Mouse (Mus musculus) testis, postnatal 10 days (tissue): ENCODE results near the gene Lmbr1l.
"Not testable (repeated sequence)": the region's sequence is repeated elsewhere in the genome, so short reads cannot be mapped to it uniquely, and the experiment has no call there.

Experiments used
- DNase-seq: peaks from one replicate; pipeline ENCODE4 v3.0.0; 2021; ENCODE audit warnings: low spot score

The Lmbr1l gene

DNA sequence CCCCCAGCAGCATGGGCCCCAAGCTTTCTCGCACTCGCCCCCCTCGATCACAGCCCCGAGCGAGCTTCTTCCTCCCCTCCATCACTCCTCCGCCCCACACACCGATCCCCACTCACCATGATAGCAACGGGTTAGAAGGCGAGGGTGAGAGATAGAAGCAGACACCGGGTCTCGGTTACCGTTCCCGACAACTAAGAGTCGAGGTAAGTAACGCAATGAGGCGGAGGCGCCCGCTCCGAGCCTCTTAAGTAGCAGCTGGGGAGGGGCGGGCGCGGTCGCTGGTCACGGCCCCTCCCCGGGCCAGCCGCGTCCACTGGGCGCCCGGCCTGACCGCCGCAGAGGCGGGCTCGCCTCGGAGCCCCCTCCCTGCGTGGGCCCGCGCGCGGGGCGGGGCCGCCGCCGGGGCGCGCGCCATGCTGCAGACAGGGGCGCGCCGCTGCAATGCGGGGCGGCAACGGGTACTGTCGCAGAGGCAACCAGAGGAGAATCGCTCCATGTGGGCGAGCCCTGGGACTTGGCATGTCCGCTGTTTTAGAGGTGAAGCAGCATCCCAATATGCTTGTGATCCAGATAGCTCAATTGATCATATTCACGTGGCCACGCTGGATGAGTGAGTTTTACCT is 16.3 kb upstream of the Lmbr1l start, which contains the start of gene Tuba1b:
Gene Tuba1b (minus strand): TSS at position 349 of the 623 bp plus-strand sequence.
- DNase-seq: peak; percentile 94

DNA sequence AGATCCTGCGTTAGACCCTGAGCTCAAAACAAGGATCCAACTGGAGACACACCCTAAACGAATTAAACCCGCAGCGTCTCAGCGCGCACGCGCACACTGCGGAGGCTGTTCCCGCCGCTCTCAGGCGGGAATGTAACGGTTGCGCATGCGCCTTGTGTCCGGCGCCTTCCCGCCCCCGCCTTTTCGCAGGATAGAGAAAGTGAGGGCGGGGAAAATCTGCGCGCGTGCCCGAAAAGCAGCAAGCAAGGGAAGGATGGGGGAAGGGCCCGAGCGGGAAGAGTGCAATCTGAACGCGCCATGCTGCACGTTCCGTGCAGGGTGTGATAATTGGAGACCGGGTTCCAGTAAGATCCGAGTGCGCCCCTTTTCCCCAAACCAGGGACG is 15.8 kb upstream of the Lmbr1l start:
- peak; percentile 97 for DNase-seq

DNA sequence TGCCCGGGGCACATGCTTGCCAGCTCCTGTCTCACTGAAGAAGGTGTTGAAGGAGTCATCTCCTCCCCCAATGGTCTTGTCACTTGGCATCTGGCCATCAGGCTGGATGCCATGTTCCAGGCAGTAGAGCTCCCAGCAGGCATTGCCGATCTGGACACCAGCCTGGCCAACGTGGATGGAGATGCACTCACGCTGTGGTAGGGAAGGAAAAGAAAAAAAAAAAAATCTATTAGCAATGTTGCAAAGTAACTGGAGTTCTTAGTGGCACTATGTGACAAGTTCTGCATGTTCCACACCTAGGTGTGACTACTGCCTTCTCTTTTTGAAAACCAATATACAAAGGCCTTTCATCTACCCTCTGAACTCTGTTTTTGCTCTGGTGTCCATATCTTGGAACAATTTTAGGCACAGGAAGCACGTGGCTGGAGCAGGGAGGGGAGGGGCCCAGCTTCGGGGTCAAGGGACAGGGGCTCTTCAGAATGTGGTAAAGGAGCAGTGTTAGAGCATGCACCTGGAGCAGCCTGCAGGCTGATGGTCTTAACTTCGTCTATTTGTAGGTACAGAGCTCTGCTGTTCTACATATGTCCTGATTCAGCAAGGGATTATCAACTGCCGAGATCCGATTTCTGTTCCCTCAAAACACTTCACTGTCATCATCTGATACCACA is 15.1 kb upstream of the Lmbr1l start:
- not testable (repeated sequence) for DNase-seq

DNA sequence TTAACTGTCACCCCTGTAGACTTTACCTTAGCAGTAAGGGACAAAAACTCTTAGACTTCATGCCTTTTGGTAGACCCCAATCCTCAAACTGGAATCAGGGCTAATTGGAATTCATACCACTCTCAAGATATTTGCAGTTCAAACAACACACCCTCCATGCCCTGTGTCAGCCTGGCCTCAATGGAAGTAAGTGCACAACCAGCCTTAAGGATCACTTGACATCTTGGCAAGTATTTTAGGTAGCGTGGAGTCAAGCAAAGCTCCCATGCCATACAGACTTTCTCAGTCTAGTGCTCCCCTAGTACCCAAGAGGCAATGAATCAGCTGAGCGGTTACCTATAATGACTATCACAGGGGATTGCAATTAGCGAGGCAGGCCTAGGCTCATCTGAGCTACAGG is 13.0 kb upstream of the Lmbr1l start:
- DNase-seq: no peak

DNA sequence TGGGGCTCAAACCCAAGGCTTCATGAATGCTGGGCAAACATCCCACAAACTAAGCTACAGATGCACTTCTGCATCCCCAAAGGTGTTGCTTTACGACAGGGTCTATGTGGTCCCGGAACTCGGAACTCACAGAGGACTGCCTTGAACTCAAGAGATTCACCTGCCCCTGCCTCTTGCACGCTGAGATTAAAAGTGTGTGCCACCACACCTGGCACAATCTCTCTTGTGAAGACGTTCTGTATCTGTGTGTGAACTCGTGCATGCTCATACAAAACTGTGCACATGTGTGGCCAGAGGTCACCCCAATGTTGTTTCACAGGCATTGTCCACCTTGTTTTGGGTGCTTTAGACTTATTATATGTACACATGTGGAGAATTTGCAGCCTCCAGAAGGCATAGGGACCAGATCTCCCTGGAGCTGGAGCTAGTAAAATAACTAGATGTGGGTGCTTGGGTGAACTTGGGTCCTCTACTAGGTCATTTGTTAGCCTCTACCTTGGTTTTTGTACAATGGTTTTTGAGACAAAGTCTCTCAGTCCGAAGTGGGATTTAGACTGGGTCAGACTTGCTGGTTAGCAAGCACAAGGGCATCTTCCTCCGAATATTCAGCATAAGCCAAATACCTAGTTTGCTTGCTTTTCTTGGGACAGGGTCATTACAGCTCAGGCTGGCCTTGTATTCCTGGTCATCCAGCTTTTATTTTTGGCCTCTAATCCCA is 12.1 kb upstream of the Lmbr1l start:
- DNase-seq: no peak

DNA sequence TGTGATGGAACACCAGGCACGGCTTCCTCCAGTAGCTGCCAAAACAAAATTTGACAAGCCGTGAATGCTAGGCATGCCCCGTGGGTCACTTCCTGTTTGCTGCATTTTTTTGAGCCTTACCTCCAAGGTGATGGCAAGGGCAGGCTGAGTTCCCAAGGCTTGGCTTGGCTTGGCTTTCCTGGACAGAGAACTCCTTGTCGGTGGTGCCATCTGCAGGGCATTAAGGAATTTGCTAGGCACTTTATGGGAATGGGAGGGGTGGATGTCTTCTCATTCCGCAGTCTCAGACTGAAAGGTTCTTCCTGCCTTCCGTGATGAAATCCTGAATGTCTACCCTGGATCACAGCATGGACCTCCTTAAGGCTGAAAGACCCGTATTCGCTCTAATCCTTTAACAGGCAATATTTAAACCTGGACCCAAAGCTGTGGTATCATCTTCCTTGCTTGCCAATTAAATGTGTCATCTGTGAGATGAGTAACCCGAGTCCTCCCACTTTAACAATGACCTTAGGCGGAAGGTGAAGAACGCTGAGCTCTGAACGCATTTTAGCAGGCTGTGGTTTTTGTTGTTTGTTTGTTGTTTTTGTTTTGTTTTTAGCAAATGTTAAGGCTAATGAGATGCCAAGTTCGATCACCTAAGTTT is 10.7 kb upstream of the Lmbr1l start:
- DNase-seq: peak; percentile 77

DNA sequence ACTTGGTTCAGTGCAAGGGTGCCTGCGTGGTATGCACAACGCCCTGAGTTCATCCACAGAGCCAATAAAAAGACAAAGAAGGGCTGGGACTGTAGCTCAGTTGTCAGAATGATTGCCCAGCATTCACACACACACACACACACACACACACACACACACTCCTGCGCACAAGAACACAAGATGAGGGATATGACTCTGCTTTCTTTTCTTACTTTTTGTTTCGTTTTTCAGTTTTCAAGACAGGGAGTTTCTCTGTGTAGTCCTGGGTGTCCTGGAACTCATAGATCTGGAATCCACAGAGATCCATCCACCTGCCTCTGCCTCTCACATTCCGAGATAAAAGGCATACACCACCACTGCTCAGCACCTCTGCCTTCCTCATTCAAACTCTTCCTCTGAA is 9.5 kb upstream of the Lmbr1l start:
- DNase-seq: no peak

DNA sequence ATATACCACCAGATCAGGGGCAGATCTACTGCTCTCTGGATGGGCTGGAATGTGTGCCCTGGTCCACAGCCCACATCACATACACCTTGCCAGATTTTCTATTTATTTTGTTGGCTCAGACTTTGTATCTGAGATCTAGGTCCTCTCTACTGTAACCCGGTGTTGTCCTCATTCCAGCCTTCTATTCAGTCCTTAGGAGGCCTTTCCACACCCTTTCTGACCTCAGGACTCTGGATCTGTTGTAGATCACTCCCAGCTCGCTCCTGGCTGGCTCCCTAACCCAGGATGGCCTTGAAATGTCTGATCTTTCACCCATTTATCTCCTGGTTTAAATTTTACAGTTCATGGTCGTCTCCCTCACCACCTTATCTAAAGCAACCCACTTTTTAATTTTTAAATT is 6.7 kb upstream of the Lmbr1l start:
- DNase-seq: no peak

DNA sequence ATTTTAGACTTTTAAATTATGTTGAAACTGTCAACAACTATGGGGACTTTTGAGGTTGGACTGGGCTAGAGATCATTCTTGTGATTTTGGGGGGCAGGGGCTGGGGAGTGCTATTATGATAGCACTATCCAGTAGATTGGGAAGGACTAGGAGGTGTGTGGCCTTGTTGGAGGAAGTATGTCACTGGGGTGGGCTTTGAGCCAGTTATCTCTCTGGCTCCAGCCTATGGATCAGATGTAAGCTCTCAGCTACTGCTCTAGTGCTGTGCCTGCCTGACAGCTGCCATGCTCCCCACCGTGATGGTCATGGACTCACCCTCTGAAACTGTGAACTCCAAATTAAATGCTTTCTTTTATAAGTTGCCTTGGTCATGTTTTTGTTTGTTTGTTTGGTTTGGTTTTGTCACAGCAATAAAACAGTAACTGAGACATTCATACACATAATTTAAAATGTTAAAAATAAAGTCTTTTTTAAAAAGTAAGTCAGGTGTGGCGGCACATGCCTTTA is 5.1 kb upstream of the Lmbr1l start:
- no peak for DNase-seq

DNA sequence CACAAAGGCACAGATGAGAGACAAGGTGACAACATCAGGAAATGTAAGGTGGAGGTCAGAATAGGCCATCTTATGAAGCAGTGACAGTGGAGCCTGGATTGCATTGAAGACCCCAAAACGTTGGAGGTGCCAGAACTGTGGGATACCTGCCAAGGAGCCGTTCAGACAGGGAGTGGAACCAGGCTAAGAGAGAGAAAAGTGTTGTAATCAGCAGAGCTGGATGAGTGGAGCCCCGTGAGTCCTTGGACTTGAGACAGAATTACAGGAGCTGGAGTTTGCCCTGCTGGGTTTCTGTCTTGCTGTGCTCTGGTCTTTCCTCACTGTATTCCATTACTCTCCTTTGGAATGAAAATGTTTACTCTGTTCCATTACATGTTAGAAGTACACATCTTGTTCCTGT is 4.5 kb upstream of the Lmbr1l start:
- no peak for DNase-seq

DNA sequence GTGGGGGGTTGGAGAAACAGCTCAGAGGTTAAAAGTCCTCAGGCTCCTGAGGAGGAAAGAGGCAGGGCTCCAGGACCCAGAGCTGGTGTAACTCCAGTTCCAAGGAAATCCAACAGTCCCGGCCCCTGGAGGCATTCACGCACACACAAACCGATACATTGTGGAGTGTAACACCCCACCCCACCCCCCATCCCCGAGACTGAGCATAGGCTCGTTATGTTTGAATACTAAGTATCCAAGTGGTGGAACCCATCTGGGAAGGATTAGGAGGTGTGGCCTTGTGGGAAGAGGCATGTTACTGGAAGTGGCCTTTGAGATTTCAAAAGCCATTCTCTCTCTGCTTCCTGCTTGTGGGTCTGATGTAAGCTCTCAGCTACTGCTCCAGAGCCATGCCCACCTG is 3.5 kb upstream of the Lmbr1l start:
- no peak for DNase-seq

DNA sequence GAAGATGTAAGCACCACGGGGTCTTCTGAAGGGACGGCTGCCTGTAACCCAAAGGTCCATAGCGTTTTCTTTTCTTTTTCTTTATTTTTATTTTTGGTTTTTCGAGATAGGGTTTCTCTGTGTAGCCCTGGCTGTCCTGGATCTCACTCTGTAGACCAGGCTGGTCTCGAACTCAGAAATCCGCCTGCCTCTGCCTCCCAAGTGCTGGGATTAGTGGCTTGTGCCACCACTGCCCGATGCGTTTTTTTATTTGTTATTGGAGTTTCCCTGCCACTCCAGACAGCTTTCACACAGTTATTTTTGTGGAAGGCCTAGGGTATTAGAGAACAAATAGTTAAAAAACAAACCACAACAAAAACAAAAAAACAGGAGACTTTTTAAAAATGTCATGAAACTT is 466 bp upstream of the Lmbr1l start:
- DNase-seq: not testable (repeated sequence)

DNA sequence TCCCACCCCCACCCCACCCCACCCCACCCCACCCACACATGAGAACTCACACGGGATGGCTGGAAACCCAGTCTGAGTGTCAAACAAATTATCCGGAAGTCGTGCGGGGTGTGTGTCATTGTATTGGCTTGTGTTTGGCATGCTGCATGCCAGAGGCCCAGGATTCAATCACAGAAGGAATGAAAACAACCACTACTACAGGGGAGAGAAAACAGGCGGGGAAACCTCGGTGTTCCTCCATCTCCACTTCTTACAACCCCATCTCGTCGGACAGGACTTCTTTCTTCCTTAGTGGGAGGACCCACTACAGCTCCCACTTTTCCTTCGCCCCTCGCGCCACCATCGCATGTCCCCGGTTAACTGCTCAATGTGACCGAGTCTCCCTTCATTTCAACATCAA is 940 bp downstream of the Lmbr1l start:
- no peak for DNase-seq

DNA sequence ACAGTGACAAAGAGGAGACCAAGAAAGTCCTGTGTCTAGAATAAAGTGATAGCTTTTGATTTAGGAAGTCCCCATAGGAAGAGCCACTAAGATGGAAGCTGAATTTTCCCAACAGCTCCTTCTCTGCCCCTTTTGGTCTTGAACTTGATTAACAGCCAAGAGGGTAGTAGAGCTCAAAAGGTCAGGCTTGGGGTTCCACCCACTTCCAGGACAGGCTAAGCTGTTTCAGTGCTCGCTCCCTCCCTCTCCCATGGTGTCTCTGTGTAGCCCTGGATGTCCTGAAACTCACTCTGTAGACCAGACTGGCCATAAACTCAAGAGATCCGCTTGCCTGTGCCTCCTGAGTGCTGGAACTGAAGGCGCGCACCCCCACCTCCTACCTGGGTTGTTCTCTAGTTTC is 2.0 kb downstream of the Lmbr1l start:
- DNase-seq: no peak

DNA sequence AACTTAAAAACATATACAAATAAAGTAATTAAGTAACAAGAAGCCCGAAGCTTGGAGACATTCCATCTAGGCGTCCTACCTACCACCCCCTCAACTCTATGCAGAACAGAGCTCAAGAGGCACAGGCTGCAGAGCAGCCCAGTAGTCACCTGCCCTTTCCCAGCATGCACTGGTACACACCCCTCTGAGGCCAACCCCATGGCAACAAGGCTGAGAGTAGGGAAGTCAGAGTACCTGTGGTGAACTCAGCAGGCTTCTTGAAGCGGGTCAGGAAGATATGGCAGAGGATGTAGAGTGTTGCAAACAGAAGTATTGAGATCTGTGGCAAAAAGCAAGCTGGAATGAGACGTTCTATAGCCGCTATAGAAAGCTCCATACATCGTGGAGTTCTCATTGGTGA is 3.1 kb downstream of the Lmbr1l start:
- DNase-seq: no peak

DNA sequence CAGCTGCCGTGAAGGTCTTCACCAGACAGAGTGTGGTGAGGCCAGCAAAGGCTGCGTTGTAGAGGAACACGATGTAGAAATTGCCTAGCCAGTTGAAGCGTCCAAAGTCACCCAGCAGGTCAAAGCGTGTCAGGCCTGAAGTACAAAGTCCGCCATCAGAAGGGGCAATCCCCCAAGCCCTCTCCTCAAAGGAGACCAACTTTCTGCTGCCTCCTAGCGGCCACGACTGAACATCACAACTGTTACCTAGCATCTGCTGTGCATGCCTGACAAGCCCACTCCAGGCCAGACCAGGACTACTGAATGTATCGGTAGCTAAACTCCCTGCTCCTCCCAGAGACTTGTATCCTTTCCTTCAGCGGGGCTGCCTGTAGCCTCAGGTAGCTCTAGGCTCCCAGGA is 13.3 kb downstream of the Lmbr1l start:
- peak; percentile 63 for DNase-seq

DNA sequence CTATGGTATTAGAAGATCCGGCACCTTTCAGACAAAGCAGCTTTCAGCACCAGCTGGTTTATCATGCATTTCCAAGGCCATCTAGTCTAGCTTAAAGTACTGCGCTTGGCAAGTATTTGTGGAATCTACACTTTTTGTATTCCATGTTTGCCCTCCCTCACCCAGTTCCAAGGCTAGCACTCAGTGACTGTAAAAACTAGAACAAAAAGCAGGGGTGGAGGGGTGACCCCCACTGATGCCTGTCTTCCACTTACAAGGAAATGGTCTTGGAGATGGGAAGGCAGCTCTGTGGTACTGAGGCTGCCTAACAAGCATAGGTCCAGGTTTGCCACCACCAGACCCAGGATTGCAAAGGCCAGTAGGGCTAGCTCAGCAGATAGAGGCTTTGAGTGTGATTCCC is 15.4 kb downstream of the Lmbr1l start:
- DNase-seq: no peak

DNA sequence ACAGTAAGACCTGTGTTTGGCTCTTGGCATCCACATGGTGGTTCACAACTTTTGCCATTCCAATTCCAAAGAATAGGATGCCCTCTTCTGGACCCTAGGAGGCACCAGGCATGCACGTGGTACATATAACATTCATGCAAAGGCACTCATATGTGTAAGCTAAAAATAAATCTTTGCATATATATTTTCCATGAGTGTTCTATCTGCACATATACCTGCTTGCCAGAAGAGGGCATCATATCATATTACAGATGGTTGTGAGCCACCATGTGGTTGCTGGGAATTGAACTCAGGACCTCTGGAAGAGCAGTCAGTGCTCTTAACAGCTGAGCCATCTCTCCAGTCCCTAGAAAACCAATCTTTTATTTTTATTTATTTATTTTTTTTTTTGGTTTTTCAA is 16.5 kb downstream of the Lmbr1l start:
- DNase-seq: no peak

DNA sequence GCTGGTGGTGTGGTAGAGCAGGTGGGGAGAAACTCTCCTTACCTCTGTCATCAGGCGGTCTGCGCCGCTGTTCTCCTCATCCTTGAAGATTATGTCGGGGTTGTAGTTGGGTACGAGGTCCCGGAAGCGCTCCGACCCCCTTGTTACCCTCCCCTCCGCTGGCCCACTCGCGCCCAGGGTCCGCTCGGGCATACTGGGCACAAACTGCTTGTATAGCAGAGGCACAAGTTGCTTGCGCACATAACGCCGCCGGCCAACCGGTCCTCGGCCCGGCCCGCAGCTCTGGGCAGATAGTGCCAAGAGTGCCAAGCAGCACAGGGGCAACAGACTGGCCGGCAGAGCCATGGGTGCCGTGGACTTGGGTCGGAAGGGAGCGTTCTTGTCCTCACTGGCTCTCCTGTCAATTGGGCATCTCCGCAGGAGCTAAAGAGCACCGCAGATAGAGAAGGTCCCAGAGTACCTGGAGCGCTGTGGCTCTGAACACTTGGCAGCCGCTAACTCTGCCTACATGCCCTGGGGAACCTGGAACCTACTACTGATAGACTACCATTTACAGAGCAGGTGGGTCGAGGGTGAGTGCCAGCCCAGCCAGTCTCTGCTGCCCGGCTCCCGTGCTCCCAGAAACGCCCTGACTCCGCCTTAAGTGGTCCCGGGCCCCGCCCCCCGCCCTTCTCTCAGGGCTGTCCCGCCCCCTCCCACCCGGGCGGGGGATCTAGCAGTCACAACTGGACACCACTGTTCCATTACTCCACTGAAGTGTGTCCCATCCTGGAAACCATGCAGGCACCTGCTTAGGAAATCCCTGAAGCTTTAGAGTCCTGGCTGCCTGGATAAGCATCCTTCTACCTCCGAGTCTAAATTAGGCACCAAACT is 19.9 kb downstream of the Lmbr1l start, which contains the start of gene Dhh:
Gene Dhh (minus strand): TSS at position 613 of the 873 bp plus-strand sequence.
- DNase-seq: peak; percentile 73

DNA sequence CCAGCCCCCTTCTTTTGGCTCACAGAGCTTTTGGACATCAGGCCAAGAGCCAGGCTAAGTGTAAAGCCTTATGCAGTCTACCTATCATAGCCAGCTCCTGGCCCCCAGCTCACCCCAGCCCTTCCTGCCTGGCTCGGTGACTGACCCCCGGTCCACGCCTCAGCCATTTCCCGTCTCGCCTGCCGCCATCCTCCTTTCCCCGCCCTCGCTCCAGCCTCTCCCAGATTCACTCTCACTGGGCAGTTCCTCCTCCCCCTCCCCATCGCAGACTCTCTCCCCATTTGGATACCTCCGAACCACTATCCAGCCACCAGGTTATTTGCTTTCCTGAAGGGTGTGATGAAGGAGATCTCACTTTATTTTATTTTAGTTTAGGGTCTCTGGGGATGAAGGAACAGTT is 20.5 kb downstream of the Lmbr1l start:
- DNase-seq: peak; percentile 64
